Mouse (Mus musculus) ZHBTc4 (cell line): ENCODE results near the gene Cdk5r1.

Experiments used
- DNase-seq: peaks from one replicate; pipeline ENCODE4 v3.0.0-alpha.2; 2011; ENCODE audit warnings: low read depth, low spot score

The Cdk5r1 gene

GRCm38 (mm10) chr11:80481409-80482050, 4.7 kb downstream of the Cdk5r1 start:
- no peak for DNase-seq

- DNase-seq: no peak
These were observed 5.5 kb downstream of the Cdk5r1 start for GRCm38 (mm10) chr11:80482347-80482746.

- no peak for DNase-seq
These were observed 6.1 kb downstream of the Cdk5r1 start for GRCm38 (mm10) chr11:80482921-80483320.

- DNase-seq: no peak
These were observed 6.8 kb downstream of the Cdk5r1 start for GRCm38 (mm10) chr11:80483536-80484067.

- no peak for DNase-seq
These were observed 7.5 kb downstream of the Cdk5r1 start for GRCm38 (mm10) chr11:80484191-80484791.

GRCm38 (mm10) chr11:80485120-80485551, 8.3 kb downstream of the Cdk5r1 start:
- DNase-seq: no peak

GRCm38 (mm10) chr11:80485622-80486206, 8.9 kb downstream of the Cdk5r1 start:
- DNase-seq: no peak

GRCm38 (mm10) chr11:80487904-80488587, 11.2 kb downstream of the Cdk5r1 start:
- no peak for DNase-seq

- DNase-seq: no peak
These were observed 12.5 kb downstream of the Cdk5r1 start for GRCm38 (mm10) chr11:80489172-80489881.

- no peak for DNase-seq
These were observed 13.0 kb downstream of the Cdk5r1 start for GRCm38 (mm10) chr11:80489882-80490196.

- DNase-seq: no peak
These were observed 14.0 kb downstream of the Cdk5r1 start for GRCm38 (mm10) chr11:80490831-80491230.

- no peak for DNase-seq
These were observed 16.4 kb downstream of the Cdk5r1 start for GRCm38 (mm10) chr11:80493186-80493585.

- DNase-seq: no peak
These were observed 18.0 kb downstream of the Cdk5r1 start for GRCm38 (mm10) chr11:80494852-80495251.

GRCm38 (mm10) chr11:80495972-80496371, 19.1 kb downstream of the Cdk5r1 start:
- DNase-seq: no peak

GRCm38 (mm10) chr11:80496640-80497039, 19.8 kb downstream of the Cdk5r1 start:
- DNase-seq: no peak

GRCm38 (mm10) chr11:80497225-80497919, 20.5 kb downstream of the Cdk5r1 start:
- no peak for DNase-seq

GRCm38 (mm10) chr11:80498328-80499070, 21.7 kb downstream of the Cdk5r1 start:
- DNase-seq: no peak

GRCm38 (mm10) chr11:80499550-80499952, 22.7 kb downstream of the Cdk5r1 start:
- no peak for DNase-seq

GRCm38 (mm10) chr11:80503281-80503680, 26.5 kb downstream of the Cdk5r1 start:
- no peak for DNase-seq

- peak; percentile 47 for DNase-seq
These were observed 27.1 kb downstream of the Cdk5r1 start for GRCm38 (mm10) chr11:80503726-80504452.
